In genomic region chr13:45397896-45398805, GRCm38 (mm10) we compare ENCODE assay signal across 14 mouse cellular contexts. TPM values are rescaled to one million over a fixed set of nuclear protein-coding genes. Genes with fewer than 3 reads are reported as not detected.
DNase-seq lines count a peak whose midpoint lies in the region; ATAC-seq and TF ChIP-seq lines count a peak whose summit lies in the region.
"Had no signal": no experiment of that assay in that cellular context is flagged by ENCODE, and none has a peak within 500 bp of the region (broad histone marks: within the 10 kb centered on the region; RNA-seq: fewer than 3 reads in every experiment).

No protein-coding gene starts in this region.

- TF ChIP-seq POLR2A in kidney, adult 2 months (IDR thresholded peaks at IDR 0.05; ENCODE audit: low read depth, low read length): no peak

- 0 out of 2 replicates have a peak overlapping the region, but pooled peaks have one; percentile 4 for H3K4me2 ChIP-seq in limb, embryonic 11.5 days (ENCODE audit: low read depth, severe bottlenecking)
- H3K4me2 ChIP-seq: midbrain, embryonic 11.5 days had no signal

- WGBS in kidney, adult 2 months: 66% methylated on average over 19 of the region's 21 CpGs
- WGBS in limb, embryonic 11.5 days: 43% methylated on average over 15 of the region's 21 CpGs

- no peak overlapping the region for H3K9ac ChIP-seq in limb, embryonic 11.5 days (ENCODE audit: low read length)

- H3K4me3 ChIP-seq in kidney, adult 2 months (ENCODE audit: insufficient read depth, low read depth, low read length): no peak overlapping the region
- no peak overlapping the region for H3K4me3 ChIP-seq in G1E (ENCODE audit: low read depth, low read length)
- no peak overlapping the region for H3K4me3 ChIP-seq in limb, embryonic 11.5 days (ENCODE audit: low read depth, low read length)
- H3K4me3 ChIP-seq: erythroblast, embryonic 14.5 days; left cerebral cortex, adult 2 months had no signal

- DNase-seq in kidney, adult 2 months: no peak
- no peak for DNase-seq in kidney, postnatal 10 days
- no peak for DNase-seq in G1E (ENCODE audit: low spot score)
- DNase-seq in brain, adult 2 months (ENCODE audit: low read depth, low spot score): peak; percentile 63
- peak; percentile 61 for DNase-seq in limb, embryonic 11.5 days (ENCODE audit: low spot score)
- no peak for DNase-seq in lung, postnatal 14 days
- no peak for DNase-seq in cerebellum, adult 8-10 months
- DNase-seq: adrenal gland, adult 8-10 months; gastrocnemius, postnatal 14 days; kidney, adult 11 months; lung, adult 2 months had no signal

- no peaks in the 10 kb centered on the region for H3K9me3 ChIP-seq in G1E (replicated peaks)
- no peaks in the 10 kb centered on the region for H3K9me3 ChIP-seq in limb, embryonic 11.5 days (ENCODE audit: control insufficient read depth, low read length)

- H3K27me3 ChIP-seq in kidney, adult 2 months (replicated peaks; ENCODE audit: control insufficient read depth, insufficient read depth, low read length): no peaks in the 10 kb centered on the region
- H3K27me3 ChIP-seq in G1E (ENCODE audit: insufficient read depth, low read length): peaks cover 9% of the 10 kb centered on the region
- H3K27me3 ChIP-seq in limb, embryonic 11.5 days (ENCODE audit: control insufficient read depth, insufficient read depth, low read length): no peaks in the 10 kb centered on the region

- peak; percentile 40; the same call in 1 of the 2 replicates for ATAC-seq in G1E (ENCODE audit: extremely low read depth, insufficient number of reproducible peaks, low FRiP score, poor library complexity, severe bottlenecking)
- no peak for ATAC-seq in limb, embryonic 11.5 days (ENCODE audit: insufficient number of reproducible peaks, low FRiP score, low TSS enrichment, low read depth)

- H3K27ac ChIP-seq in kidney, adult 2 months (ENCODE audit: insufficient read depth, low read depth, low read length): peak overlapping the region; percentile 43; the same call in 1 of the 2 replicates
- H3K27ac ChIP-seq in limb, embryonic 11.5 days (replicated peaks; ENCODE audit: low read depth, low read length): peak overlapping the region; percentile 79

- peaks cover 2% of the 10 kb centered on the region; the same call in 1 of the 2 replicates for H3K36me3 ChIP-seq in kidney, adult 2 months (ENCODE audit: control insufficient read depth, insufficient read depth, low read length)
- H3K36me3 ChIP-seq in G1E (replicated peaks): no peaks in the 10 kb centered on the region
- no peaks in the 10 kb centered on the region for H3K36me3 ChIP-seq in limb, embryonic 11.5 days (ENCODE audit: control insufficient read depth, insufficient read depth, low read length)

- TF ChIP-seq CTCF in kidney, adult 2 months (conservative IDR thresholded peaks at IDR 0.05; ENCODE audit: insufficient read depth, insufficient read length, low read depth, low read length): no peak
- no peak for TF ChIP-seq CTCF in G1E (IDR thresholded peaks at IDR 0.05; ENCODE audit: low read depth, low read length)

- peaks cover 26% of the 10 kb centered on the region for H3K4me1 ChIP-seq in kidney, adult 2 months (ENCODE audit: control insufficient read depth, insufficient read depth, low read length)
- no peaks in the 10 kb centered on the region for H3K4me1 ChIP-seq in G1E (ENCODE audit: insufficient read depth, low read depth, low read length)
- H3K4me1 ChIP-seq in limb, embryonic 11.5 days (ENCODE audit: control insufficient read depth, insufficient read depth, low read length): peaks cover 48% of the 10 kb centered on the region

RNA-seq across cellular contexts. Expression of gene Mylip, which starts 8.6 kb away (rescaled TPM):
- 29.4 and 33.5 TPM in 2 replicates for polyA plus RNA-seq in kidney, adult 2 months (2012; rRNA removed)
- total RNA-seq in G1E (2014; fragmentation: Nextera tagmentation): 0.68 and 0.92 TPM in 2 replicates
- 0.23 and 0.33 TPM in 2 replicates for total RNA-seq in G1E (2017)
- 0.02 and 0.03 TPM in 2 replicates for polyA plus RNA-seq in G1E (2012)
- polyA plus RNA-seq in limb, embryonic 11.5 days (2014; fragmentation: Nextera tagmentation; extraction: Ambion mirVana): 10.8 and 11.4 TPM in 2 replicates

Comparison
In these comparisons a context has a peak if more than half of its experiments do, and no peak if none do; other contexts are left out.
1. DNase-seq: peak in brain, adult 2 months (single experiment) and limb, embryonic 11.5 days (single experiment); none in kidney, adult 2 months (single experiment), kidney, postnatal 10 days (single experiment), G1E (single experiment), lung, postnatal 14 days (single experiment) and cerebellum, adult 8-10 months (single experiment).
2. RNA of gene Mylip, which starts 8.6 kb away (polyA plus RNA-seq): 29.4 to 33.5 TPM in kidney, adult 2 months and 10.8 to 11.4 TPM in limb, embryonic 11.5 days; 0.02 to 0.03 TPM in G1E; every median in the first group is over 10 times any median in the second.